Mouse (Mus musculus) heart, embryonic 11.5 days (tissue): ENCODE results near the gene Sept6. TPM values are rescaled to one million over a fixed set of nuclear protein-coding genes. Genes with fewer than 3 reads are reported as not detected.

Experiments used
- ATAC-seq: fragments of 200-750 bp; cut with Nextera tagmentation; replicated peaks from 2 replicates; pipeline ENCODE4 v1.8.0; 2017; ENCODE audit warnings: moderate library complexity; ENCODE audit not compliant: insufficient number of reproducible peaks, low FRiP score, low TSS enrichment
- H3K27ac ChIP-seq: fragments of 300-500 bp; sonication (generic); 2 replicates; pipeline ENCODE4 v1.5.1; 2014; ENCODE audit warnings: mild to moderate bottlenecking, low read depth, low read length
- H3K27me3 ChIP-seq: fragments of 300-500 bp; sonication (generic); 2 replicates; pipeline ENCODE4 v1.6.1; 2014; ENCODE audit warnings: mild to moderate bottlenecking, low read length, mixed read lengths; ENCODE audit not compliant: control insufficient read depth, insufficient read depth
- H3K36me3 ChIP-seq: fragments of 300-500 bp; sonication (generic); 2 replicates; pipeline ENCODE4 v1.6.1; 2014; ENCODE audit warnings: mild to moderate bottlenecking, low read length, moderate library complexity, mixed read lengths; ENCODE audit not compliant: control insufficient read depth, insufficient read depth
- H3K4me1 ChIP-seq: fragments of 300-500 bp; sonication (generic); 2 replicates; pipeline ENCODE4 v1.6.1; 2014; ENCODE audit warnings: low read length; ENCODE audit not compliant: control insufficient read depth, insufficient read depth
- H3K4me2 ChIP-seq: fragments of 300-500 bp; sonication (generic); 2 replicates; pipeline ENCODE4 v1.6.1; 2014; ENCODE audit warnings: mild to moderate bottlenecking, moderate library complexity
- H3K4me3 ChIP-seq: fragments of 300-500 bp; sonication (generic); 2 replicates; pipeline ENCODE4 v1.5.1; 2014; ENCODE audit warnings: low read depth, low read length
- H3K9ac ChIP-seq: fragments of 300-500 bp; sonication (generic); 2 replicates; pipeline ENCODE4 v1.6.1; 2014; ENCODE audit warnings: mild to moderate bottlenecking, low read depth, low read length, moderate library complexity
- H3K9me3 ChIP-seq: fragments of 300-500 bp; sonication (generic); replicated peaks from 2 replicates; pipeline ENCODE4 v1.6.1; 2016; ENCODE audit warnings: low read length; ENCODE audit not compliant: control insufficient read depth
- WGBS: fragments of 180-500 bp; shearing (Covaris S2); extraction: QIAGEN DNeasy Blood & Tissue Kit; methylation state at CpG from one replicate; pipeline ENCODE4 v1.1.7; 2014; ENCODE audit not compliant: insufficient replicate concordance; 5-methylcytosine and 5-hydroxymethylcytosine counted together
- polyA plus RNA-seq: library from polyadenylated mRNA; unstranded; fragments of >200 nt; fragmentation: Nextera tagmentation; extraction: Ambion mirVana; gene quantifications from 2 replicates; pipeline ENCODE4 v1.2.1, GENCODE M21; 2014

The Sept6 gene
- polyA plus RNA-seq, 1 experiment from 2014 or later = 24.8 TPM

DNA sequence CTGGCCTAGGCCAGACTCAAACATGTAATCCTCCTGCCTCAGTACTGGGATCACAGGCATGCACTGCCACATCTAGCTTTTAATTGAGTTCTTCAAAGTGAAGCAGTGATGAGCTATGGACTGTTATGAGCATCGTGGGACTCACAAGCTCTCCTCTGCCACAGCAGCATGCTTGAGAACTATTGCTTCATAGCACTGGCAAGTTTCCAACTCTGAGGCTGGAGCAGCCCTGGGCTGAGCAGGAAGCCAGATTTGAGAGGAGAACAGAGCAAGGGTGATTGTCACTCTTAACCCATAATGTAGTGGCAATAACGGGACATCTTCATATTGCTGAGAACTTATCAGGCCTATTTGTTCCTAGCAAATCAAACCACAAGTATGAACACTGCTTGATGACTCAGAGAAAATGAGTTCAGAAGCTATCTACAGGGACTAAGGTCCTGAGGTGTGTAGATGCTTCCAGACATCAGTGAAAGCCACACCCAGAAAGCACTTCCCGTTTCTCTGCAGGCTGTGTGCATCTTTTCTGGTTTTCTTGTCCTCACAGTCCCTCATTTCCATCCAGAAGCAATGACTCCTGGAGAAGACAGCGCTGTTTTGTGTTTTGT is 51.7 kb downstream of the Sept6 start:
- H3K27me3 ChIP-seq = no peaks in the 10 kb centered on the region
- no peak overlapping the region for H3K4me2 ChIP-seq
- H3K4me1 ChIP-seq = no peaks in the 10 kb centered on the region
- H3K27ac ChIP-seq = no peak overlapping the region
- 72% methylated on average over 4 of the region's 4 CpGs for WGBS
- no peaks in the 10 kb centered on the region for H3K9me3 ChIP-seq
- no peaks in the 10 kb centered on the region; the same call in 1 of the 2 replicates for H3K36me3 ChIP-seq
- no peak overlapping the region for H3K9ac ChIP-seq
- no peak for ATAC-seq
- H3K4me3 ChIP-seq = no peak overlapping the region

DNA sequence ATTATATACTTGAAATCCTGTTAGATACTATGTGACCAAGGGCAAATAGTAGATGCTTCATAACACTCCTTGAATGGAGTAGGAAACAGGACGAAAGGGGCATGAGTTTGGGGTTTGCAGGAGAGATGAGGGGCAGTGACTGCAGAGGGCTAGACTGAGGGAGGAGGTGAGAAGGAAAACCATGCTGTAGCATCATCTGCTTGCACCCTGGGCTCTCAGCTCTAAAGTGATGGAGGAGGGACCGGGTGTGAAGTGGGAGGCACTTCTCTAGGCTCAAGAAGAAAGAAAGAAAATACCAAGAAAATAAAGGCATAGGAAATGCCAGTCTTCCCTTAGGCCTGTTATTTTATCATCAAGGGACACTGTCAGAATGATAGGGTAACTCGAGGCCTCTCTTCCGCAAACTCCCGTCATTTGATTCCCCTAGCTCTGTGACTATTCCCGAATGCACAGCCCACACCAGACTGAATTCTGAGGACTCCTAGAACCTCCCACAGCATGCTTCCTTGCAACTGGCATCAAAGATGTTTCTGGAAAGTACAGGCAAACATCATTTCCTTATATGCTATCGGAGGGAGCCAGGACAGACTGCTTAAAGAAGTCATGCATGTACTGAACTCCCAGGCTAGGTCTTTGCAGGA is 56.1 kb downstream of the Sept6 start:
- ATAC-seq = no peak
- no peak overlapping the region for H3K4me2 ChIP-seq
- no peak overlapping the region for H3K9ac ChIP-seq
- no peak overlapping the region for H3K4me3 ChIP-seq
- H3K27me3 ChIP-seq = no peaks in the 10 kb centered on the region
- H3K27ac ChIP-seq = no peak overlapping the region
- 55% methylated on average over 7 of the region's 7 CpGs for WGBS
- no peaks in the 10 kb centered on the region for H3K4me1 ChIP-seq
- no peaks in the 10 kb centered on the region for H3K9me3 ChIP-seq
- H3K36me3 ChIP-seq = no peaks in the 10 kb centered on the region

DNA sequence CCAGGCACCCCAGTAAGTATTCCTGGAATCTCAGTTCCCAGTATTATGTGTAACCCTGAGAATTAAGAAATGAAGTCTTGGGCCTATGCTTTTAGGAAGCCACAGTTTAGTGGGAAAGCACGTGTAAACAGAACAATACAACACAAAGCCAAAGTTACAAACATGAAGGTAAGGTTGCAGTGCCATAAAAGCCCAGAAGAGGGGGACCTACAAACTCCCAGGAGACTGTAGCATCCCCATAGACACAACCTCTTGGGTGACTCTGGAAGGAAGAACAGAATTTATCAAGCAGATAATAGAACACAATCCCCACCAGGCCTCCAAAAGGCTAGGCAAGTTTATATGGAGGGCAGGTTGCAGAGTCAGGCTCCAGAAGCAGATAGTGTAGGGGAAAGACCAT is 61.0 kb downstream of the Sept6 start:
- Histone ChIP-seq H3K9me3 (no peaks in the 10 kb centered on the region), H3K4me1 (no peaks in the 10 kb centered on the region), H3K36me3 (no peaks in the 10 kb centered on the region), H3K27ac (no peak overlapping the region), H3K9ac (no peak overlapping the region), H3K4me2 (no peak overlapping the region), H3K27me3 (no peaks in the 10 kb centered on the region), H3K4me3 (no peak overlapping the region)
- WGBS = 30% methylated on average over 1 of the region's 1 CpGs
- ATAC-seq = no peak

DNA sequence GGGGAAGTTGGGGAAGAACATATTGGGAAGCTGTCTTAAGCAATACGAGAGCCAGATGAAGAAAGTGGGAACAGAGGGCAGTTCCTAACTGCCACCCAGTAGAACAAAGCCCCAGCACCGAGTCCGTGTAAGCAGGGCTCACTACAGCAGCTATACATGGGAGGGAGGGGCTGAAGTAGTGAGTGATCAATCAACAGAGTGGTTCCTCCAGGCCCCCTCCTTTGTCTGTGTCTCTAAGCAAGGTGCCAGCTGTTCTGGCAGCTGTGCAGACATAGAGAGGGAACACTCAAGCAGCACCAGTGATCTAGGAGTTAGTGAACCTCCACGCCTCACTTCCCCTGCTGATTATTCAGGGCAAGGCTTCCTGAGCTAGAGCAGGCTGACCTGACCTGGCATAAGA is 61.9 kb downstream of the Sept6 start:
- no peak for ATAC-seq
- WGBS = 69% methylated on average over 4 of the region's 4 CpGs
- Histone ChIP-seq H3K27ac (no peak overlapping the region), H3K4me2 (no peak overlapping the region), H3K4me3 (no peak overlapping the region), H3K4me1 (no peaks in the 10 kb centered on the region), H3K9me3 (no peaks in the 10 kb centered on the region), H3K27me3 (no peaks in the 10 kb centered on the region), H3K36me3 (no peaks in the 10 kb centered on the region), H3K9ac (no peak overlapping the region)

DNA sequence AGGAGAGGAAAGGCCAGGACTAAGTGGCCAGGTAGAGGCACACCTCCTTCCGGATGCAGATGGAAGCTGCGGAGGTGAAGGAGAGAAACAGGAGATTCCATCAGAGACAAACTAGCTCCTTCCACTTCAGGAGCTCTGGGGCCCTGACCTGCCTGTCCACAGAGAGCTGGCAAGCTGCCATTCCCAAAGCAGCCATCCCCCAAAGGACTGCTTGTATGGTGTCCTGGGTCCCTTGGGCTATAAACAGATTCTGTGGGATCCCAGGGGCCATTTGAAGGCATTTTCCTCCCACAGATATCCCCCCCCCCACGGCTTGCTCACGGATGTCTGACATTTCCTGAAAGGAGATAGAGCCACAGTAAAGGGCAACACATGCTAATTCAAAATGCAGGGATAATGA is 62.8 kb downstream of the Sept6 start:
- H3K4me2 ChIP-seq = no peak overlapping the region
- ATAC-seq = no peak
- H3K9ac ChIP-seq = no peak overlapping the region
- H3K4me3 ChIP-seq = no peak overlapping the region
- H3K27ac ChIP-seq = no peak overlapping the region
- 67% methylated on average over 4 of the region's 4 CpGs for WGBS
- no peaks in the 10 kb centered on the region for H3K27me3 ChIP-seq
- no peaks in the 10 kb centered on the region for H3K4me1 ChIP-seq
- H3K9me3 ChIP-seq = no peaks in the 10 kb centered on the region
- H3K36me3 ChIP-seq = no peaks in the 10 kb centered on the region

DNA sequence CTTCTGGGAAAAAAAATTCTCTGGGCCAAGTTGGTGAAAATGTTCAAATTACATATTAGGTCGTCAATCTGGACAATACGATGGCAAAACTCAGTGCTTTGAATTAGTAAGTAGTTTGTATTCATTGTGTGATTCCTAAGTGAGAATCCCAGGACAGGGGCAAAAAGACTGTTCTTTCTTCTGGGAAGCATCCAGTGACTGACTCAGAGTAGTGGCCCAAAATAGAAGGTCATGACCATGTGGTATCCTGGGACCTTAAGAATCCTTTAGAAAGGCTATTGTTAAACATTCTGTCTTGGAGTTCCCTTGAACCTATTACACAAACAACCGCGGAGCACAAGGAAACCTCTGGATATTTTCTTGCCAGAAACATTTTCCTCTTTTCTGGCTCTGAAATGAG is 70.2 kb downstream of the Sept6 start:
- 83% methylated on average over 4 of the region's 4 CpGs for WGBS
- H3K9me3 ChIP-seq = no peaks in the 10 kb centered on the region
- no peaks in the 10 kb centered on the region for H3K27me3 ChIP-seq

DNA sequence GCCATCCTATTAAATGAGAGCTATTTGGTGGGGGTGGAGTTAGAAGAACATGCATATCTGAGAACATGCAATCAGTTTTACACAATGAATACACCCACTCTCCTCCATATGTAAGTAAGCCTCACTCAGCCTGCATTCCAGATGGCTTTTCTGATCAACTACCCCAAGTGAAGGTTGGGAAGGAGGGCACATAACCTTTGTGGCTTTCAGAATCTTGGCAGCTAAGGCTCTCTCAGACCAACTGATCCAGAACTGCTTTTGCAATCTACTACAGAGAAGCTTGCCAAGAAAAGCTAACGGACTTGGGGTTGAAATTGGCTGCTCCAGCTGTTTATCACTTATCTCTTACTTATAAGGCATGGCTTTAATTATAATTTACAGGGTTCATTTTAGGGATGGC is 73.8 kb downstream of the Sept6 start:
- no peaks in the 10 kb centered on the region for H3K9me3 ChIP-seq
- no peak overlapping the region for H3K27ac ChIP-seq
- no peaks in the 10 kb centered on the region for H3K36me3 ChIP-seq
- WGBS = 81% methylated on average over 1 of the region's 1 CpGs
- no peaks in the 10 kb centered on the region for H3K27me3 ChIP-seq
- no peak overlapping the region for H3K4me2 ChIP-seq
- H3K4me3 ChIP-seq = no peak overlapping the region
- H3K9ac ChIP-seq = no peak overlapping the region
- ATAC-seq = no peak
- no peaks in the 10 kb centered on the region for H3K4me1 ChIP-seq

More for the DNA sequence above, 70.2 kb downstream of the Sept6 start:
- ATAC-seq = no peak
- no peak overlapping the region for H3K9ac ChIP-seq
- H3K4me1 ChIP-seq = no peaks in the 10 kb centered on the region
- no peak overlapping the region for H3K27ac ChIP-seq
- no peak overlapping the region for H3K4me2 ChIP-seq
- no peak overlapping the region for H3K4me3 ChIP-seq
- H3K36me3 ChIP-seq = no peaks in the 10 kb centered on the region

DNA sequence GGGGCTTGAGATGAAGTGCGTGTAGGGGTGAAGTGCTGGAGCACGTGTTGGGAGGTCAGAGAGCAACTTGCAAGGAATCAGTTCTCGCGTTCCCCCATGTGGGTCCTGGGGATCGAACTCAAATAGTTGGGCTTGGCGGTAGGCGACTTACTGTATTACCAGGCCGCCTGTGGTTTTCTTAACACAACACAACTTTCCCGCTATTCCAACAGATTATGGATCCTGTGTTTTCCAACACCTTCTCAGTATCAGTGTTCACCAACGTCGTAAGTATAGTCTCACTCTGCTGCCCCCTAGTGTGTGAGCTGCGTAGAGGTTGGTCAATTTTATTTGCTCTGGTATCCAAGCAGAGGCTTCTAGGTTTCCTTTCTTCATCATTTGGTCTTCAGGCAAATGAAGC is 80.3 kb downstream of the Sept6 start:
- no peaks in the 10 kb centered on the region for H3K36me3 ChIP-seq

DNA sequence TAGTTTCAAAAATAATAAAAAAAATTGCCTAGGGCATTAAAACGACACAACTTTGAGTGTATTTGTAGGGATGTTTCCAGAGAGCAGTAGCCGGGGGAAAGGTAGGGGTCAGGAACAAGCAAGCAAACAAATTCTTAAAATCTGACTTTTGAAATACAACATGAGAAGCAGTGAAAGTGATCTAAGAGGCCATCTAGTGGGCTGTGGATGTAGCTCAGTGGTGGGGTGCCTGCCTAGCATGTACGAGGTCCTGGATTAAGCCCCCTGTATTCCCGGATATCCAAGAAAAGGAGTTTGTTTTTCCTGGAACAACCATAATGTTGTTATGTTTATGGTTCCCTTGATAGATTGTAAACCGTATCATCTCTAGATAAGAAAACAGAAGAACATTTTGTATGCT is 85.1 kb downstream of the Sept6 start:
- Histone ChIP-seq H3K4me3 (no peak overlapping the region), H3K27me3 (no peaks in the 10 kb centered on the region), H3K27ac (no peak overlapping the region), H3K9me3 (no peaks in the 10 kb centered on the region), H3K36me3 (no peaks in the 10 kb centered on the region), H3K4me2 (no peak overlapping the region), H3K4me1 (no peaks in the 10 kb centered on the region), H3K9ac (no peak overlapping the region)
- ATAC-seq = no peak
- WGBS = 34% methylated on average over 5 of the region's 5 CpGs

More for the DNA sequence above, 80.3 kb downstream of the Sept6 start:
- H3K27ac ChIP-seq = no peak overlapping the region
- no peaks in the 10 kb centered on the region for H3K4me1 ChIP-seq
- no peak for ATAC-seq
- H3K9me3 ChIP-seq = no peaks in the 10 kb centered on the region
- WGBS = 38% methylated on average over 12 of the region's 12 CpGs
- no peak overlapping the region for H3K9ac ChIP-seq
- H3K4me2 ChIP-seq = no peak overlapping the region
- H3K4me3 ChIP-seq = no peak overlapping the region
- no peaks in the 10 kb centered on the region for H3K27me3 ChIP-seq
